Mouse (Mus musculus): ENCODE results near the gene Hist1h2bn. TPM values are rescaled to one million over a fixed set of nuclear protein-coding genes. Genes with fewer than 3 reads are reported as not detected.
"Not testable (repeated sequence)": the region's sequence is repeated elsewhere in the genome, so short reads cannot be mapped to it uniquely, and the experiment has no call there.

Gene Hist1h2bn
- polyA plus RNA-seq, 1 experiment from 2014 or later, result 1.9 TPM

DNA sequence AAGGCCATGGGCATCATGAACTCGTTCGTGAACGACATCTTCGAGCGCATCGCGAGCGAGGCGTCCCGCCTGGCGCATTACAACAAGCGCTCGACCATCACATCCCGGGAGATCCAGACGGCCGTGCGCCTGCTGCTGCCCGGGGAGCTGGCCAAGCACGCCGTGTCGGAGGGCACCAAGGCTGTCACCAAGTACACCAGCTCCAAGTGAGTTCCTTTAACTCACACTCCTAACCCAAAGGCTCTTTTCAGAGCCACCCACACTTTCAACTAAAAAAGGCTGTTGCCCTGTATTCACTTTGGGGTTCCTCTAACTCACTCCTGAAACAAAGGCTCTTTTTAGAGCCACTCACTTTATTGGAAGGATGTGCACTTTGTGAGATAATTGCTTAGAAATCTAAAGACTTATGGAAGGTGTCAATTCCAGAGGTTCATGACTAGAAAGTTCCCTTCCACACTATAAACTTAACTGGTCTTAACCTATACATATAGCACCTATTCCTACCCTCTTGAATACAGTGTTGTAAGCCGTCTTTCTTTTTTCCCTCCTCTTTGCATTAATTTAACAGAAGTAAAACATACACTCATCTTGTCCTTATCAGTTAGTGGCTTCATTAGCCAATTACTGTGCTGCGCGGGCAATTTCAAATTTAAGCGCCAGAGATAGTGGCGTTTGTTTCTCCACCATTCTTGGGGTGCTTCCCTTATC is 525 bp downstream of the Hist1h2bn start:
- Histone ChIP-seq H3K27ac (replicated peaks; ENCODE audit: low read depth, low read length) (peak overlapping the region; percentile 81), H3K9ac (replicated peaks; ENCODE audit: low read length) (peak overlapping the region; percentile 53), H3K4me3 (ENCODE audit: low read depth, low read length) (peak overlapping the region; percentile 40), H3K4me2 (ENCODE audit: low read depth, low read length) (peak overlapping the region; percentile 37)
- H3K9me3 ChIP-seq (replicated peaks; ENCODE audit: control insufficient read depth, low read length); ATAC-seq (replicated peaks; ENCODE audit: insufficient number of reproducible peaks, low FRiP score, low TSS enrichment, low read depth); H3K4me1 ChIP-seq (ENCODE audit: control insufficient read depth, insufficient read depth, low read length); H3K36me3 ChIP-seq (replicated peaks; ENCODE audit: control insufficient read depth, insufficient read depth, low read depth, low read length); H3K27me3 ChIP-seq (ENCODE audit: control insufficient read depth, insufficient read depth, low read length): not testable (repeated sequence)
- WGBS, result under 1% methylated on average over 10 of the region's 26 CpGs
- peak; percentile 69 for DNase-seq (ENCODE audit: low spot score)

DNA sequence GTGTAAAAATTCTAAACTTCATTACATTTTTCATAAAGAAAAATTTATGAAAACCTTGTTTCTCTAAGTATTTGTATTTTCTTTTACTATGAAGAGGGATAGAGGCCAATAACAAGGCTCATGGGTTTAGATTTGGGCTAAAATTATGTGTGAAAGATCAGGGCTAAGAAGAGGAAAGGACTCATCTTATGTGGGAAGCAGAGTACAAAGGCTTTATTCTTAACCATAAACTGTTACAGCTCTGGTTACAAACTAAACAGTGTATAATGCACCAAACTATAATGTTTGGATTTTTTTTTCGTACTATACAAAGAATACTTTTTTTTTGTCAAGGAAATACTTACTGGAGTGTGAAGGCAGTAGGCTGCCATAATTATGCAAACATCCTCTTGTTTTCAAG is 1.8 kb downstream of the Hist1h2bn start:
- no peak for DNase-seq (ENCODE audit: low spot score)
- H3K4me3 ChIP-seq (ENCODE audit: low read depth, low read length), result no peak overlapping the region
- WGBS, result 62% methylated on average over 1 of the region's 1 CpGs
- no peak overlapping the region for H3K4me2 ChIP-seq (ENCODE audit: low read depth, low read length)
- no peaks in the 10 kb centered on the region for H3K9me3 ChIP-seq (replicated peaks; ENCODE audit: control insufficient read depth, low read length)
- no peaks in the 10 kb centered on the region for H3K4me1 ChIP-seq (ENCODE audit: control insufficient read depth, insufficient read depth, low read length)
- H3K36me3 ChIP-seq (replicated peaks; ENCODE audit: control insufficient read depth, insufficient read depth, low read depth, low read length), result no peaks in the 10 kb centered on the region
- no peak overlapping the region for H3K9ac ChIP-seq (replicated peaks; ENCODE audit: low read length)
- no peak for ATAC-seq (replicated peaks; ENCODE audit: insufficient number of reproducible peaks, low FRiP score, low TSS enrichment, low read depth)
- no peak overlapping the region for H3K27ac ChIP-seq (replicated peaks; ENCODE audit: low read depth, low read length)
- H3K27me3 ChIP-seq (ENCODE audit: control insufficient read depth, insufficient read depth, low read length), result no peaks in the 10 kb centered on the region

DNA sequence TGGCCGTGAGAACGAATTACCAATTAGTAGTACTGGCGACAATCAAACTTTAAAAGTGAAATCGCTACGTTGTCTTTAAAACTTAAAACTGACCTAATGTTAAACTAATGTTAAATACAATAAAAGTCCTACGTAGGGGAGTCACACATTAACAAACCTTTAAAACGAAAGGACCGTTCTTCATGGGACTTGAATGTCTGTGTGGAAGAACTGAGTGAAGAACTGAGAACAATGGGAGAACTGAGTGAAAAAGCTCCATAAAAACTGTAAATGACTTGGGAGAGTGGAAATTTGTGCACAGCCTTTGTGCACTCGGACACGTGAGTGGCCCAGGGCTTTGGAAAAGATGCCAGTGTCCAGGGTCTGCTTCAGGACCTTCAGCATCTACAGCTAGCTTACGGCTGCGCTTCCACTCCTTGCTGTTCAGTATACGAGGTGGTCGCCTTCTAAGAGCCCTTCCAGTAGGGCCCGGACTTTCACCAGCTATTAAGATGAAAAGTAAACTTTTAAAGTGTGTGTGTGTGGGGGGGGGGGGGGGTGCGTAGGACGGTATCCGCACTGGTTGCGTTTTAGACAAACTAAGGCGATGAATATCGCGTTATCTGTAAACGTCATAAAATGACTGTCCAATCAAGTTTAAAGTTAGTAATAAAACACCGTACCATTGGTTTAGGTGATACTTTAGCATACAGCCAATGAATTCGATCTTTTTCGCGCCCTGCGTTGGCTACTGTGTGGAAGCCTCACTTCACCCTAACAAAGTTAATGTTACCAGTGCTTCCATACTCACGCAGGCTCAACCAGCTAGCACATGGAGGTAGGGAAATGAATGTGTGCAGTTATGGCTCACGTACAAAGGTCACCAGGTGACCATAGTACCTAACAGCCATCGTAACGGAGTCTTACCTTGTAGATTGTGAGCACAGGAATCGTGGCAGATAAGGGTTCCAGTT is 25.2 kb downstream of the Hist1h2bn start:
- Histone ChIP-seq H3K27ac (replicated peaks; ENCODE audit: low read depth, low read length) (peak overlapping the region; percentile 99), H3K4me2 (ENCODE audit: low read depth, low read length) (peak overlapping the region; percentile 88), H3K27me3 (ENCODE audit: control insufficient read depth, insufficient read depth, low read length) (no peaks in the 10 kb centered on the region), H3K9me3 (replicated peaks; ENCODE audit: control insufficient read depth, low read length) (no peaks in the 10 kb centered on the region), H3K9ac (replicated peaks; ENCODE audit: low read length) (peak overlapping the region; percentile 96), H3K36me3 (replicated peaks; ENCODE audit: control insufficient read depth, insufficient read depth, low read depth, low read length) (no peaks in the 10 kb centered on the region), H3K4me3 (ENCODE audit: low read depth, low read length) (peak overlapping the region; percentile 70), H3K4me1 (ENCODE audit: control insufficient read depth, insufficient read depth, low read length) (no peaks in the 10 kb centered on the region)
- 6% methylated on average over 33 of the region's 33 CpGs for WGBS
- ATAC-seq (replicated peaks; ENCODE audit: insufficient number of reproducible peaks, low FRiP score, low TSS enrichment, low read depth) (peak; percentile 84), DNase-seq (ENCODE audit: low spot score) (peak; percentile 94)

DNA sequence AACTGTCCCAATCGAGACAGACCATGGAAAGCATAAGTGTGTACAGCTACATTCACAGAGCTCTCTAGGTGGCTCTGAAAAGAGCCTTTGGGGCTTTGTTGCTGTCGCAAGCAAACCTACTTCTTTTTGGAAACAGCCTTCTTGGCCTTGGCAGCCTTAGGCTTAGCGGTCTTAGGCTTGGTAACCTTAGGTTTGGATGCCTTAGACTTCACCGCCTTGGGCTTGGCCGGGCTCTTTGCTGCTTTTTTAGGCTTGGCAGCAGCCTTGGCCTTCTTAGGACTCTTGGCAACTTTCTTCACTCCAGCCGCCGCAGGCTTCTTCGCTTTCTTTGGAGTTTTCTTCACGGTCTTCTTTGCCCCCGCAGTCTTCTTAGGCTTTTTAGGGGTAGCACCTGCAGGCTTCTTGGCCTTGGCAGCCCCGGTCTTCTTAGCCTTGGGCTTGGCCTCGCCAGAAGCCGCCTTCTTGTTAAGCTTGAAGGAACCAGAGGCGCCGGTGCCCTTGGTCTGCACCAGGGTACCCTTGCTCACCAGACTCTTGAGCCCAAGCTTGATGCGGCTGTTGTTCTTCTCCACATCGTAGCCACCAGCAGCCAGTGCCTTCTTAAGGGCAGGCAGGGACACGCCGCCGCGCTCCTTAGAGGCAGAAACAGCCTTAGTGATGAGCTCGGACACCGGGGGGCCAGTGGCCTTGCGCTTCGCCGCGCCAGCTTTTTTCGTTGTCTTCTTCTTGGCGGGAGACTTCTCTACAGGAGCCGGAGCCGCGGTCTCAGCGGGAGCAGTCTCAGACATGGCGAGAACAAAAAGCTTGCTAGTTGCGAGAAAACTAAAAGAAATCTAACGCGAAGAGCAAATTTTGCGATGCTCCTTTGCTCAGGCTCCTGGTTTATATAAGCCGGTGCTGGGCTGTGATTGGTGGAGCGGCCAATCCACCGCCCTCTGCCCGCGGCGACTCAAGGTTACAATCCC is 26.1 kb downstream of the Hist1h2bn start, which contains the start of gene Hist1h1b:
Gene Hist1h1b, minus strand, starts transcription at position 859 of the 965 bp plus-strand sequence.
- peak within 1 kb of the TSS; percentile 96 for H3K9ac ChIP-seq (replicated peaks; ENCODE audit: low read length)
- under 1% methylated on average over 44 of the region's 44 CpGs for WGBS
- H3K27me3 ChIP-seq (ENCODE audit: control insufficient read depth, insufficient read depth, low read length), result no peaks in the 10 kb centered on the region
- no peaks in the 10 kb centered on the region for H3K9me3 ChIP-seq (replicated peaks; ENCODE audit: control insufficient read depth, low read length)
- peak within 1 kb of the TSS; percentile 99 for H3K27ac ChIP-seq (replicated peaks; ENCODE audit: low read depth, low read length)
- DNase-seq (ENCODE audit: low spot score), result peak; percentile 93
- H3K36me3 ChIP-seq (replicated peaks; ENCODE audit: control insufficient read depth, insufficient read depth, low read depth, low read length), result no peaks in the 10 kb centered on the region
- peak within 1 kb of the TSS; percentile 88 for H3K4me2 ChIP-seq (ENCODE audit: low read depth, low read length)
- peak; percentile 44 for ATAC-seq (replicated peaks; ENCODE audit: insufficient number of reproducible peaks, low FRiP score, low TSS enrichment, low read depth)
- H3K4me1 ChIP-seq (ENCODE audit: control insufficient read depth, insufficient read depth, low read length), result no peaks in the 10 kb centered on the region
- H3K4me3 ChIP-seq (ENCODE audit: low read depth, low read length), result peak within 1 kb of the TSS; percentile 70

DNA sequence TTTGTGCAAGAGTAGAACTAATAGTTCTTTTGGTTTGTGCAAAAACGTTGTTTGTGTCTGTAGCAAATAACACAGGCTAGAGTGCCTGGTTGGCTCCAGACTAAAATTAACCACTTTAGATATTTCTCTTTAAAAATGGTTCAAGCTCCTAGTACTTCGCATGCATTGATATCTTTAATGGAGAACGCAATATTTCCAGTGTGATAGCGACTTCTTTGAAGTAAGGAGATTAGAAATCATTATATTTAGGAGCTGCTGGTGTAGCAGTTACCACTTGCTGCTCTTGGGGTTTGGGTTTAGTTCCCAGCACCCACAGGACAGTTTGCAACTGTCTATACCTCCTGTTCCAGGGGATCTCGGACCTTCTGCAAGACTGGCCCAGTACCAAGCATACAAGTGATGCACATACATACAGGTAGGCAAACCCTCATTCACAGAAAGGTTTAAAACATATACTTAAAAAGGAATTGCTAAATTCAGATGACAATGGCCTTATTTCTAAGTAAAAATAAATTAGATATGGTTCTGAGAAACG is 27.2 kb downstream of the Hist1h2bn start:
- 44% methylated on average over 6 of the region's 6 CpGs for WGBS
- H3K9me3 ChIP-seq (replicated peaks; ENCODE audit: control insufficient read depth, low read length), result no peaks in the 10 kb centered on the region
- ATAC-seq (replicated peaks; ENCODE audit: insufficient number of reproducible peaks, low FRiP score, low TSS enrichment, low read depth) (no peak), DNase-seq (ENCODE audit: low spot score) (no peak)
- H3K36me3 ChIP-seq (replicated peaks; ENCODE audit: control insufficient read depth, insufficient read depth, low read depth, low read length), result no peaks in the 10 kb centered on the region
- H3K4me3 ChIP-seq (ENCODE audit: low read depth, low read length), result 0 out of 2 replicates have a peak overlapping the region, but pooled peaks have one; percentile 4
- H3K4me2 ChIP-seq (ENCODE audit: low read depth, low read length), result peak overlapping the region; percentile 88; the same call in 1 of the 2 replicates
- H3K27me3 ChIP-seq (ENCODE audit: control insufficient read depth, insufficient read depth, low read length), result no peaks in the 10 kb centered on the region
- H3K4me1 ChIP-seq (ENCODE audit: control insufficient read depth, insufficient read depth, low read length), result no peaks in the 10 kb centered on the region
- H3K27ac ChIP-seq (replicated peaks; ENCODE audit: low read depth, low read length), result peak overlapping the region; percentile 99
- H3K9ac ChIP-seq (replicated peaks; ENCODE audit: low read length), result peak overlapping the region; percentile 96

DNA sequence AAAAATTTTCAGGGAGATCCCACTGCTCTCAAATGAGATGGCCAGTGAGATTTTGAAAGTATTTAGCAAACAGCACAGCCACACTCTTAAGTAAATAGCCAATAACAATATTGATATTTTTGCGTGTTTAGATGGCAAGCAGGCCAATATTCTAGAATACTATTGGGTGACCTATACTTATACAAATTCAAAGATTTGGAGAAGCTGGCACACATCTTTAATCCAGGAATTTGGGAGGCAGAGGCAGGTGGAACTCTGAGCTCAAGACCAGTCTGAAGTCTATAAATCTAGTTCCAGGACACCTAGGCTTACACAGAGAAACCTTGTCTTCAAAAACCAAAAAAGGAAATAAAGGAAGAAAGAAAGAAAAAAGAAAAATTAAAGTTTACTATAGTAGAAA is 27.7 kb downstream of the Hist1h2bn start:
- Histone ChIP-seq H3K4me2 (ENCODE audit: low read depth, low read length) (no peak overlapping the region), H3K4me3 (ENCODE audit: low read depth, low read length) (no peak overlapping the region), H3K36me3 (replicated peaks; ENCODE audit: control insufficient read depth, insufficient read depth, low read depth, low read length) (no peaks in the 10 kb centered on the region), H3K9ac (replicated peaks; ENCODE audit: low read length) (no peak overlapping the region), H3K4me1 (ENCODE audit: control insufficient read depth, insufficient read depth, low read length) (no peaks in the 10 kb centered on the region), H3K9me3 (replicated peaks; ENCODE audit: control insufficient read depth, low read length) (no peaks in the 10 kb centered on the region), H3K27ac (replicated peaks; ENCODE audit: low read depth, low read length) (no peak overlapping the region), H3K27me3 (ENCODE audit: control insufficient read depth, insufficient read depth, low read length) (no peaks in the 10 kb centered on the region)
- ATAC-seq (replicated peaks; ENCODE audit: insufficient number of reproducible peaks, low FRiP score, low TSS enrichment, low read depth) (no peak), DNase-seq (ENCODE audit: low spot score) (no peak)
- WGBS, result 90% methylated on average over 1 of the region's 1 CpGs
